Mouse (Mus musculus) bone marrow macrophage, adult 2 months (primary cell): ENCODE results near the gene Tifa.

Source experiments
- CTCF ChIP-seq: IDR thresholded peaks from 2 replicates; pipeline ENCODE4 v1.5.1; 2012; ENCODE audit warnings: low read depth, mild to moderate bottlenecking, low read length, moderate library complexity
- POLR2A ChIP-seq: IDR thresholded peaks from 2 replicates; pipeline ENCODE4 v1.6.1; 2012; ENCODE audit warnings: mild to moderate bottlenecking, low read depth, low read length, borderline replicate concordance

DNA sequence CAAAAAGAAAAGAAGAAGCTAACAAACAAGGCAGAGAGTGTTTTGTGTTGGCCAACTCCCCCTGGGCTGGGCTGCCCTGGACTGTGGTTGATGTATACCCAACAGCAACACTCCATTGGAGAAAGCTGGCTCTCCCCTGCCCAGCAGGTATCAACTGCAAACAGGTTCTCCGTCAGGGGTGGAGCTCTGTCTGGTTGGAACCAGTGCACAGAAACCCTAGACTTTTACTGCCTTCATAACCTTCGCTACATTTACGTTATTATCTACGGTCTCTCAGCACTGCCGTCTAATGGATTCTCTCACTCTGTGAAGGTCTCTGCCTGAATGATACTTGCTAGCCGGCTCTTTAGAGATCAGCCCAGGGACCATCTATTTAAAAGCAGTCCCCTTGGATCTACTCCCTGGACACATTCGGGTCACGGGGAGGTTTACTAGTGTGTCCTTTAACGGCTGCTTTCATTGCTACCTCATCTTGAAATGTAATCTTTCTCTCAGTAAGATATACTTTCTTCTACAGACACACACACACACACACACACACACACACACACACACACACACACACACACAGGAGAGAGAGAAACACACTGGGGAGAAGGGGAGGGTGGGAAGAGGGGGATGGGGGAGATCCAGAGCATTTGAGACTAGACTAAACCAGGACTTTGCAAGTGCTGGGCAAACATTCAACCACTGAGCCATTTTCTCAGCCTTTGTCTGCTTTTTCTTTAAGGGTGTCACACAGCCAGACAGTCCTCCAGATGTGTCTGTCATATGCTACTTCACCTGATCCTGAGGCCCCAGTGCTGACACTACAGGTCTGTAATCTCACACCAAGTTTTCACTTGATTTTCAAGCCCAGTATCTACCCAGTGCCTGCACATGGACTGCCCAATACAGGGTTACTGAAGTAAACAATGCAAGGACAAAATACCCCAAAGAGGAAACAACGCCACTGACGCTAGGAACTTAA is 29.4 kb downstream of the Tifa start:
- TF ChIP-seq POLR2A (no peak), CTCF (no peak)
